Mouse (Mus musculus) neural tube, embryonic 15.5 days (tissue): ENCODE measurements around the gene U90926. TPM values are rescaled to one million over a fixed set of nuclear protein-coding genes. Genes with fewer than 3 reads are reported as not detected.

Experiments
- ATAC-seq: fragments of 200-750 bp; cut with Nextera tagmentation; 2 replicates; pipeline ENCODE4 v1.8.0; 2017; ENCODE audit warnings: mild to moderate bottlenecking, moderate TSS enrichment, moderate library complexity; ENCODE audit not compliant: low FRiP score
- H3K27ac ChIP-seq: fragments of 300-500 bp; sonication (generic); replicated peaks from 2 replicates; pipeline ENCODE4 v1.5.1; 2015; ENCODE audit warnings: mild to moderate bottlenecking, inconsistent platforms
- H3K27me3 ChIP-seq: fragments of 300-500 bp; sonication (generic); replicated peaks from 2 replicates; pipeline ENCODE4 v1.6.1; 2015; ENCODE audit warnings: inconsistent platforms
- H3K36me3 ChIP-seq: fragments of 300-500 bp; sonication (generic); 2 replicates; pipeline ENCODE4 v1.6.1; 2015; ENCODE audit warnings: inconsistent platforms
- H3K4me1 ChIP-seq: fragments of 300-500 bp; sonication (generic); 2 replicates; pipeline ENCODE4 v1.6.1; 2015; ENCODE audit warnings: inconsistent platforms
- H3K4me2 ChIP-seq: fragments of 300-500 bp; sonication (generic); 2 replicates; pipeline ENCODE4 v1.6.1; 2015; ENCODE audit warnings: inconsistent platforms, mild to moderate bottlenecking, moderate library complexity
- H3K4me3 ChIP-seq: fragments of 300-500 bp; sonication (generic); replicated peaks from 2 replicates; pipeline ENCODE4 v1.5.1; 2015; ENCODE audit warnings: mild to moderate bottlenecking, inconsistent platforms
- H3K9ac ChIP-seq: fragments of 300-500 bp; sonication (generic); replicated peaks from 2 replicates; pipeline ENCODE4 v1.6.1; 2015; ENCODE audit warnings: mild to moderate bottlenecking, inconsistent platforms
- H3K9me3 ChIP-seq: fragments of 300-500 bp; sonication (generic); replicated peaks from 2 replicates; pipeline ENCODE4 v1.6.1; 2016; ENCODE audit warnings: inconsistent platforms
- WGBS: fragments of 180-500 bp; shearing (Covaris S2); methylation state at CpG from one replicate; pipeline ENCODE4 v1.1.7; 2015; ENCODE audit warnings: mixed read lengths; 5-methylcytosine and 5-hydroxymethylcytosine counted together
- polyA plus RNA-seq: library from polyadenylated mRNA; unstranded; fragments of >200 nt; fragmentation: Nextera tagmentation; extraction: Ambion mirVana; gene quantifications from 2 replicates; pipeline ENCODE4 v1.2.1, GENCODE M21; 2015

Gene U90926
- polyA plus RNA-seq, 1 experiment from 2014 or later = not detected

GRCm38 (mm10) chr5:92165976-92166375, 49.2 kb downstream of the U90926 start:
- no peaks in the 10 kb centered on the region for H3K4me1 ChIP-seq
- no peak overlapping the region for H3K4me2 ChIP-seq
- no peak overlapping the region for H3K27ac ChIP-seq
- H3K27me3 ChIP-seq = no peaks in the 10 kb centered on the region
- no peak overlapping the region for H3K9ac ChIP-seq
- H3K4me3 ChIP-seq = no peak overlapping the region
- ATAC-seq = no peak
- H3K36me3 ChIP-seq = peaks cover 36% of the 10 kb centered on the region
- H3K9me3 ChIP-seq = no peaks in the 10 kb centered on the region
- WGBS = 91% methylated on average over 6 of the region's 6 CpGs

Other genes starting within 250 kb of the U90926 start
- 0.20 and 0.41 TPM in 2 replicates for gene Odaph, start 227.9 kb downstream of the U90926 start, polyA plus RNA-seq
- 14.0 and 17.4 TPM in 2 replicates for gene Cdkl2, start 171.5 kb downstream of the U90926 start, polyA plus RNA-seq
- gene G3bp2, start 131.7 kb downstream of the U90926 start, polyA plus RNA-seq = 325 and 357 TPM in 2 replicates
- 36.5 and 37.9 TPM in 2 replicates for gene Uso1, start 77.5 kb downstream of the U90926 start, polyA plus RNA-seq
- gene Ppef2, start 40.9 kb upstream of the U90926 start, polyA plus RNA-seq = 0.50 TPM in 1 of 2 replicates, not detected in the other
- gene Naaa, start 62.8 kb upstream of the U90926 start, polyA plus RNA-seq = 20.6 and 22.7 TPM in 2 replicates
- 27.8 and 34.8 TPM in 2 replicates for gene Sdad1, start 95.1 kb upstream of the U90926 start, polyA plus RNA-seq
- 0.15 TPM in 1 of 2 replicates, not detected in the other for gene Cxcl9, start 112.7 kb upstream of the U90926 start, polyA plus RNA-seq
- gene Art3, start 116.4 kb upstream of the U90926 start, polyA plus RNA-seq = 9.5 and 10.6 TPM in 2 replicates
- 0.18 and 10.9 TPM in 2 replicates for gene Cxcl10, start 133.5 kb upstream of the U90926 start, polyA plus RNA-seq
- gene Nup54, start 219.8 kb upstream of the U90926 start, polyA plus RNA-seq = 49.2 and 50.6 TPM in 2 replicates